Mouse (Mus musculus): ENCODE measurements at regions not wholly inside any gene's neighbourhood (a gene's known extent, or its start where the extent isn't known, plus 50 kb on each side); places are given as distances from the start of the nearest gene placed in this dataset.

DNA sequence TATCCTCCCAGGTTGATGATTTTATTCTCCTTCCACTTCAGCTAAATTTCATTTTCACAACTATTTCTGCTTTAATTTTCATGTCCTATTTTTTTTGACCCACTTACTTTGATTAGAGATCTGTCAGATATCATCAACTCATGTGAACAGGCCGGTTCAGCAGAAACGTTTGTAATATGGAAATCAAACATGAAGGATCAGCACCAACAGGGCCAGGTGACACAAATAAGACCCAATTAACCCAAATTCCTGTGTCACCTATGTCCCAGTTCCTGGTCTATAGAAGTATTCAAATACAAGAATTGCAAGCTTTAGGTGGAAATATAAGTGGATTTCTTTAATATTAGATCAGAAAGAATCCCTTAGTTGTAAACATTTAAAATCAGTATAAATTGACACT is 332.7 kb downstream of the 1700017N19Rik start:
- no peak for DNase-seq (ENCODE audit: low read depth, low spot score)

DNA sequence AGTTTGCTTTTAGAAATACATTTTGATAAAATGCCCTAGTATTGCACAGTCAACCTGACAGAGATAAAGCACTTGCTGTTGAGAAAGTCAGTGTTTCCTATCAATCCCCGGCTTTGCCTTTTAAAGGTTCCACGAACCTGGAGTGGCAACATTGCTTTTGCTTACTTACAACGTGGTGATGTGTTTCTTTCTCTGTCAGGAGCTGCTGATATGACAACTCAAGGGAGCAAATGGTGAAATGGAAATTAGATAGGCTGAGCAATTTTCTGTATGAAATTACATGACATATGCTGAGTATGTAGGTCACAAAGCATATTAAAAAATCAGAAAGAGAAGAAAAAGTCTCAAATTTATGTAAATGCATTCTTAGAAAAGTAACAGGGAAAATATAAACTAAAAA is 336.8 kb downstream of the 1700017N19Rik start:
- no peak for DNase-seq (ENCODE audit: low read depth, low spot score)

DNA sequence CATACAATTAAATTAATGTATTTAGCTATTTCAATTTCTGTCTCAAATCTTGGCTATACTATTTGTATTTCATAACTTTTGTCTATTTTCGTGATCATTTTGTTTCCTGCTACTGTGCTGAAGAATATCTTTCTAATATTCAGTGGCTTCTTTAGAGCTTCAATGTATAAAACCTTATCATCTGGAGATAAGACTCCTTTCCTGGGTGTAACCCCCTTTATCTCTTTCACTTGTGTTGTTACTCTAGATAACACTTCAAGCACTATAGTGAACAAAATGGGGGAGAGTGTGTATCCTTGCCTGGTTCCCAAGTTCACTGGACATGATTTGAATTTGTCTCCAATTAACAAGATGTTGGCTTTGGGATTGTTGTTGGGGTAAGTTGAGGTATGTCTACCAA is 341.5 kb downstream of the 1700017N19Rik start:
- DNase-seq (ENCODE audit: low read depth, low spot score) = no peak

DNA sequence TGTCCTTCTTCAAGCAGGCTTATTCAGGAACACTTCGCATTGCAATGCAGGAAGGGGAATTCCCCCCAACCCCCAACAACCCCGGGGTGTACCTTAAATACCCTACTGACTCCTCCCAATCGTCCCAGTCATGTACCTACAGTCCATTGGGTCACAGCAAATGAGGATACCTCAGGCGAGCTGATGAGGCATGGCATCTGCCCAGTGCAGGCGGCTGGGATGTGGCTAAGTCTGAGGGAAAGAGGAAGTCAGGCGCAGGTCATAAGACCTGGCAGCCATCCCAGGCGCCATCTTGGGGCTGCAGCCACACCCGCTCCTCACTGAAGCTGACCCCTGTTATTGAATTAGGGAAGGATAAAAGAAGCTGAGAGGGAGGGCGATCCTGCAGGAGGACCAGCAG is 368.1 kb downstream of the 1700017N19Rik start:
- DNase-seq (ENCODE audit: low read depth, low spot score) = no peak

DNA sequence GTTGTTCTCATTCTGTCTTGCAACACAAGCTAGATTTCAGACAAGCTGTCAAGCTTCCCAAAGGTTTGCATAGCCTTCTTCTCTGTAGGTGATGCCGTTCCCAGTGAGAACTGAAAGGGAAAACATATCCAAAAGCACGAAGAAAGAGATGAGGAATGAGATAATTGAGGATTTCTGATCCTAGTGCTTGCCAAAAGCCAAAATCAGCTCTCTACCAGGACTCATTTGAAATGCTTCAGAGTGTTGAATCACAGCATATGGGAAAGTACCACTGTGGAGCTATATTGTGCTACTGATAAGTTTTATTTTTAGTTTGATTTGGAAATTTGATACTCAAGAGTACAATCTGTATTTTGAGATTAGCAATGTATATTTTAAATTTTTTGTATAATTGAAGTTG is 413.2 kb downstream of the 1700017N19Rik start:
- no peak for DNase-seq (ENCODE audit: low read depth, low spot score)

DNA sequence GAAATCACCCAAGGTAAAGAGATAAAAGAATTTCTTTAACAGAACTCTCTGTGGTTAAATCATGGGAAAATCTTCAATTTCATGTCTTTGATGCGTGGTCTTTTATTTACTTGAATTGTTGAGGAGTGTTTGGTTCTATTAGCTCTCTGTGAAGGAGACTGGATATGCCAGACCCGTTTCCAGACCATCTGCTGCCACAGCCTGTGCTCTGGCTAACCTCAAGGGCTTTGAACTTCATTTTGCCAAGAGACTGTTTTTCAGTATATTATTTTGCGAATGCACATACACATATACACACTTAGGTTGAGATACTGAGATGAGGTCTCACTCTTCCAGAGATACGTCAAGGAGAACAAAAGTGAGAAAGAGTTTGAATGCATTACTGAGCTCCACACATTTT is 414.4 kb downstream of the 1700017N19Rik start:
- DNase-seq (ENCODE audit: low read depth, low spot score) = no peak

DNA sequence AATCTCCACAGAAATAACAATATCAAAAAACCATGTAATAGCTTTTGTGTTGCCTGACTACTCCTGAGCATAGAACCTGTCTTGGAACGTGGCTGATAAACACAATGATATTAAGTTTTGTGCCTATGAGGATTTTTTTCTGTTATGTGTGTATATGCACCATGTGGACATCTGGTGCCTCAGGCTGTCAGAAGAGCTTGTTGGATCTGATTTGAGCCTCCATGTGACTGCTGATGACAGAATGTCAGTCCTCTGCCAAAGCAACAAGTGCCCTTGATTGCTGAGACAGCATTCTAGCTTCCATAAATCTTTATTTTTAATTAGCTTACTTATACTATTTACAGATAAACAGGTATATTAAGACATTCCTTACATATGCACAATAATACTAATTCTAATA is 425.1 kb downstream of the 1700017N19Rik start:
- no peak for DNase-seq (ENCODE audit: low read depth, low spot score)

DNA sequence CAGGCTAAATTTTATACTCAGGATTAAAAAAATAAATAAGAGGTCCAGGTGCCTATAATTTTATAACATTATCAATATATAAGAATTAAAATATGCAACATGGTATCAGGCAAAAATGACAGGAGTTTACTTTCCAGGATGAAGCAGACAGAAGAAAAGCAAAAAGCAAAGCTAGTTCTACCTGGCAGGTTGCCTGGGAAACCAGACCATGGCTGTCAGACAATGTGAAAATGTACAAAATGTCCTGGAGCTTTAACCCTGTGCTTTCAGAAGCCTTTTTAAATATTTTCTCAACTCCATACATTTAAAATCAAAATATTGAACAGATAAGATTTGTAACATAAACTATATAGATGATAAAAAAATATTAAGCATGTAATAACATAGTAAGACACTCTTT is 448.3 kb downstream of the 1700017N19Rik start:
- DNase-seq (ENCODE audit: low read depth, low spot score) = no peak

DNA sequence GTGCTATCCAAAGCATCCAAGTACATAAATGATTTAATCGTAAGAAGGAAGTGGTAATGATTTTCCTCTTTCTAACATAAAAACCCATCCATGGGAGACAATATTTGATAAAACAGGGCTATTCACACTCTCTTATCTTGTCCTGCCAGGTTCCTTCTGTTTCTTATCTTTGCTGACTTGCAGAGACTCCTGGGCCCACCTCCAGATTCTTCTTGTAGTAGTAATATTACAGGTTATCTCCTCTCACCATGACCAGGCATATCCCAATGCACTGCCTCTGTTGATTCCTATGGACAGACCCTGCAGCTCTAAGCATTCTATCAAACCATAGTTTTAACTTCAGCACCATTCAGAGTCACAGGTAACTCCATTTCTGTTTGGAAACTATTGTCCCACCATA is 448.8 kb downstream of the 1700017N19Rik start:
- DNase-seq (ENCODE audit: low read depth, low spot score) = no peak
